Mouse (Mus musculus) forebrain, embryonic 10.5 days (tissue): ENCODE data around the gene Gm45713. TPM values are rescaled to one million over a fixed set of nuclear protein-coding genes. Genes with fewer than 3 reads are reported as not detected.

Experiments used
- DNase-seq: peaks from one replicate; pipeline ENCODE4 v3.0.0-alpha.2; 2017; ENCODE audit warnings: low spot score; ENCODE audit errors: extremely low spot score
- H3K27ac ChIP-seq: fragments of 300-500 bp; sonication (generic); 2 replicates; pipeline ENCODE4 v1.5.1; 2016; ENCODE audit warnings: mild to moderate bottlenecking
- H3K27me3 ChIP-seq: fragments of 300-500 bp; sonication (generic); 2 replicates; pipeline ENCODE4 v1.6.1; 2016; ENCODE audit warnings: mild to moderate bottlenecking; ENCODE audit not compliant: poor library complexity, severe bottlenecking
- H3K36me3 ChIP-seq: fragments of 300-500 bp; sonication (generic); replicated peaks from 2 replicates; pipeline ENCODE4 v1.6.1; 2016; ENCODE audit warnings: mild to moderate bottlenecking, moderate library complexity
- H3K4me1 ChIP-seq: fragments of 300-500 bp; sonication (generic); 2 replicates; pipeline ENCODE4 v1.6.1; 2016
- H3K4me3 ChIP-seq: fragments of 300-500 bp; sonication (generic); 2 replicates; pipeline ENCODE4 v1.5.1; 2016; ENCODE audit warnings: mild to moderate bottlenecking, moderate library complexity
- H3K9me3 ChIP-seq: fragments of 300-500 bp; sonication (generic); 2 replicates; pipeline ENCODE4 v1.6.1; 2016; ENCODE audit warnings: mild to moderate bottlenecking, moderate library complexity
- WGBS: fragments of 180-500 bp; shearing (Covaris S2); methylation state at CpG from one replicate; pipeline ENCODE4 v1.1.7; 2016; 5-methylcytosine and 5-hydroxymethylcytosine counted together
- polyA plus RNA-seq: library from polyadenylated mRNA; unstranded; fragments of >200 nt; fragmentation: Nextera tagmentation; extraction: Ambion mirVana; gene quantifications from 2 replicates; pipeline ENCODE4 v1.2.1, GENCODE M21; 2016

The Gm45713 gene
- polyA plus RNA-seq, 1 experiment from 2014 or later = 0.11 TPM

DNA sequence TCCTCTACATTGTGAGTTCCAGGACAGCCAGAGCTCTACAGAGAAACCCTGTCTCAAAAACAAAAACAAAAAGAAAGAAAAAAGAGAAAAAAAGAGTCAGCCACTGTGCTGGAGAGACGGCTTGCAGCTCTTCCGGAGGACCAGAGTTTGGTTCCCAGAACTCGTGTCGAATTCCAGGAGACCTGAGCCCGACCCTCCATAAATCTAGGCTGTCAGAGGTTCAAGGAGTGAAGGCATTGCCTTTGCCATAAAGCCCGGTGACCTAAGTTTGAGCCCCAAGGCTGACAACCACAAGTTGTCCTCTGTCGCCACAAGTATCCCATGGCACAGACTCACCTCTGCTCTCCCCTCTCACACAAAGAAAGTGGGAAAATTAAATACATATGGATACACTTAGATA, 41.9 kb downstream of the Gm45713 start:
- Histone ChIP-seq H3K9me3 (no peaks in the 10 kb centered on the region), H3K27ac (peak overlapping the region; percentile 17; the same call in 1 of the 2 replicates), H3K4me3 (no peak overlapping the region), H3K27me3 (peaks cover 5% of the 10 kb centered on the region; the same call in 1 of the 2 replicates), H3K36me3 (peaks cover 8% of the 10 kb centered on the region; the same call in 1 of the 2 replicates), H3K4me1 (peaks cover 56% of the 10 kb centered on the region)
- WGBS = 73% methylated on average over 7 of the region's 7 CpGs
- DNase-seq = no peak

DNA sequence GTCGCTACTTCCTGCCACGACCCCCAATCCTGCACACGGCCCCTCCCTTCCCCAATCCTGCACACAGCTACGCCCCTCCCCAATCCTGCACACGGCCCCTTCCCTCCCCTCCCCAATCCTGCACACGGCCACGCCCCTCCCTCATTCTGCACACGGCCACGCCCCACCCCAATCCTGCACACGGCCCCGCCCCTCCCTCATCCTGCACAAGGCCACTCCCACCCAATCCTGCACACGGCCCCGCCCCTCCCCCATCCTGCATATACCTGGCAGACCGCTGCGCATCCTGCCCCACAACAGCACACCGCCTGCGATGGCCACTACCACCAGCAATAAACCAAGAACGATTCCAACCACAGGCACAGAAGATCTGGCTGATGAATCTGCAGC, 42.5 kb downstream of the Gm45713 start:
- DNase-seq = peak; percentile 29

GRCm38 (mm10) chr7:45092828-45093515, 43.1 kb downstream of the Gm45713 start:
- Histone ChIP-seq H3K4me1 (peaks cover 56% of the 10 kb centered on the region), H3K27ac (peak overlapping the region; percentile 64), H3K27me3 (peaks cover 5% of the 10 kb centered on the region; the same call in 1 of the 2 replicates), H3K9me3 (no peaks in the 10 kb centered on the region), H3K4me3 (peak overlapping the region; percentile 22; the same call in 1 of the 2 replicates), H3K36me3 (peaks cover 16% of the 10 kb centered on the region)
- no peak for DNase-seq
- whole genome bisulfite sequencing = 63% methylated on average over 12 of the region's 12 CpGs

More for the DNA sequence above, 42.5 kb downstream of the Gm45713 start:
- WGBS = 35% methylated on average over 18 of the region's 18 CpGs
- Histone ChIP-seq H3K36me3 (peaks cover 11% of the 10 kb centered on the region), H3K27ac (peak overlapping the region; percentile 64), H3K4me1 (peaks cover 56% of the 10 kb centered on the region), H3K9me3 (no peaks in the 10 kb centered on the region), H3K27me3 (peaks cover 5% of the 10 kb centered on the region; the same call in 1 of the 2 replicates), H3K4me3 (0 out of 2 replicates have a peak overlapping the region, but pooled peaks have one; percentile 22)

- H3K27ac ChIP-seq = peak within 1 kb of the TSS; percentile 88
- WGBS = 0% methylated on average over 16 of the region's 16 CpGs
- peaks cover 51% of the 10 kb centered on the region for H3K4me1 ChIP-seq
- peaks cover 5% of the 10 kb centered on the region; the same call in 1 of the 2 replicates for H3K27me3 ChIP-seq
- peaks cover 26% of the 10 kb centered on the region for H3K36me3 ChIP-seq
- H3K4me3 ChIP-seq = peak within 1 kb of the TSS; percentile 68
- DNase-seq = peak; percentile 94
- H3K9me3 ChIP-seq = no peaks in the 10 kb centered on the region
These were observed 44.0 kb downstream of the Gm45713 start, which contains the start of gene Rcn3 for GRCm38 (mm10) chr7:45092048-45092447. TSS of gene Rcn3 (minus strand) at chr7:45092221.

- Histone ChIP-seq H3K36me3 (peaks cover 33% of the 10 kb centered on the region), H3K4me3 (peak overlapping the region; percentile 68), H3K9me3 (no peaks in the 10 kb centered on the region), H3K27me3 (peaks cover 5% of the 10 kb centered on the region; the same call in 1 of the 2 replicates), H3K4me1 (peaks cover 51% of the 10 kb centered on the region), H3K27ac (peak overlapping the region; percentile 88)
- no peak for DNase-seq
- 15% methylated on average over 35 of the region's 35 CpGs for WGBS
These were observed 44.7 kb downstream of the Gm45713 start for GRCm38 (mm10) chr7:45091001-45091990.

DNA sequence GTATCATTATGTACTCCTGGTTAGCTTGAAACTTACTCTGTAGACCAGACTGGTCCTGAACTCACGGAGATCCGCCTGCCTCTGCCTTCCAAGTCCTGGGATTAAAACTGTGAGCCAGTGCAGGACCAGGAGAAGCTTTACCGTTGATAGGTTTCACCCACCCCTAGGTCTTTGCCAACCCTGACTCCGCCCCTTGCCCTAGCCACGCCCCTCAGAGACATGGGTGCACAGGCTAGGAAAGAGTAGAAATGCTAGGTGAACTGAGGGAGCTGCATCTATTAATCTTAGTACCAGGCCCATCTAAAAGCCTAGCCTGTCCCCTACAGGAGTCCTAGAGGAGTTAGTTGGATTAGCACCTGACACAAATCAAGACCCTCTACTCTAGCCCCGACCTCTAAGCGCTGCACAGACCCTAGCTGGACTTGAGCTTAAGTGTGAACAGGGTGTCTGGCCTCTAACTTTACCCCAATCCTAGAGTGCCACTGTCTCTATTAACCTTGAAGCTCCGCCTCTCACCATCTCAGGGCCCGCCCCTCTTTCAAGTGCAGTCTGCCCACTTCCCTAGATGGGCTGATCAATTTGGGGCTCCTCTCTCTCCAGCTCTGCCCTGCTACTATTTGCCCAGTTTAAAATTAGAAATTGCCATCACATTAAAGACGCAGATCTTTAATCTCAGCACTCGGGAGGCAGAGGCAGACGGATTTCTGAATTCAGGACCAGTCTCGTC, 45.6 kb downstream of the Gm45713 start:
- Histone ChIP-seq H3K4me1 (peaks cover 49% of the 10 kb centered on the region), H3K36me3 (peaks cover 42% of the 10 kb centered on the region), H3K4me3 (peak overlapping the region; percentile 68; the same call in 1 of the 2 replicates), H3K9me3 (no peaks in the 10 kb centered on the region), H3K27me3 (peaks cover 5% of the 10 kb centered on the region; the same call in 1 of the 2 replicates), H3K27ac (no peak overlapping the region; the same call in 1 of the 2 replicates)
- DNase-seq = no peak
- WGBS = 81% methylated on average over 13 of the region's 13 CpGs

DNA sequence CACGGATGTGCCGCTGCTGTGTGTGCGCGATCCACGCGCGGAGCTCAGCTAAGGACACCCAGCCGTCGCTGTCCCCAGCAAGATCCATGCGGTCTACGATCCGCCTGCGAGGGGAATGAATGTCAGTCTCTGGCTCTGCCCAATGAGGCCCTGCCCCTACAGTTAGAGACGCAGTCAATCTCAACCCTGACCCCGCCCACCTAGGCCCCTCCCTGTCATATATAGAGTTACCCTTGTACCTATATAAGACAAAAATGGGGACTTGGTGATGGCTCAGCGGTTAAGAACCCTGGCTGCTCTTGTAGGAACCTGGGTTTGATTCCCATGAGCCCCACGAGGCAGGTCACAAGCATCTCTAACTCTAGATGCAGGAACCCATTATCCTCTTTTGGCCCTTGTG, 47.4 kb downstream of the Gm45713 start:
- Histone ChIP-seq H3K4me1 (peaks cover 35% of the 10 kb centered on the region), H3K27ac (no peak overlapping the region), H3K36me3 (peaks cover 58% of the 10 kb centered on the region), H3K4me3 (no peak overlapping the region), H3K27me3 (peaks cover 5% of the 10 kb centered on the region; the same call in 1 of the 2 replicates), H3K9me3 (no peaks in the 10 kb centered on the region)
- DNase-seq = no peak
- 91% methylated on average over 17 of the region's 17 CpGs for WGBS

- peaks cover 17% of the 10 kb centered on the region for H3K4me1 ChIP-seq
- no peak for DNase-seq
- peaks cover 72% of the 10 kb centered on the region for H3K36me3 ChIP-seq
- 73% methylated on average over 4 of the region's 4 CpGs for WGBS
- H3K9me3 ChIP-seq = no peaks in the 10 kb centered on the region
- no peak overlapping the region for H3K4me3 ChIP-seq
- no peak overlapping the region for H3K27ac ChIP-seq
- peaks cover 1% of the 10 kb centered on the region; the same call in 1 of the 2 replicates for H3K27me3 ChIP-seq
These were observed 49.9 kb downstream of the Gm45713 start for GRCm38 (mm10) chr7:45086084-45086483.

DNA sequence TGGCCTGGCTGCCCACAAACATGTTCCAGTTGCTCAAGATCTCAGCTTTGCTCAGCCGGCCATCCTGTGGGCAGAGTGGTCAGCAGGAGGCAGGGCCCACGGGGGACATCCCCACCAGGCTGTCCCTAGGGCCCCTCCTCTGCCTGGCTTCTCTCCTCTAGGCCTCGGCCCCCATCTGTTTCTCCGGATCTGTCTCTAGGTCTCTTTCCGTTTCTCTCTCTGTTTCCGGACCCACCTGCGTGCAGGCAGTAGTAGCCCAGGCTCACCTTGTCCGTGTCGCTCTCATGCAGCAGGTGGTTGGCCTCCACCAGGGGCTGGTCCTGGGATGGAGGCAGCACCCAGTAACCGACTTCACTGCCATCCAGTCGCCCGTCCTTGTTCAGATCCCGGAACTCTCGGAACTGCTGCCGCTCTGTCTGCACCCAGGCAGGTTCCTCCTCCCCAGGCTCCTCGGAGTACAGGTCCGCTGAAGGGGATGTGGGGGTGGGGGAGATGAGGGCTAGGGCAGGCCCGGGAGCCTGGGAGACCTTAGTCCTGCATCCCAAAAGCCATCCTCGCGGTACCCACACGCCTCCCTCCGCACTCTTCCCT, 52.6 kb downstream of the Gm45713 start:
- peaks cover 59% of the 10 kb centered on the region for H3K36me3 ChIP-seq

DNA sequence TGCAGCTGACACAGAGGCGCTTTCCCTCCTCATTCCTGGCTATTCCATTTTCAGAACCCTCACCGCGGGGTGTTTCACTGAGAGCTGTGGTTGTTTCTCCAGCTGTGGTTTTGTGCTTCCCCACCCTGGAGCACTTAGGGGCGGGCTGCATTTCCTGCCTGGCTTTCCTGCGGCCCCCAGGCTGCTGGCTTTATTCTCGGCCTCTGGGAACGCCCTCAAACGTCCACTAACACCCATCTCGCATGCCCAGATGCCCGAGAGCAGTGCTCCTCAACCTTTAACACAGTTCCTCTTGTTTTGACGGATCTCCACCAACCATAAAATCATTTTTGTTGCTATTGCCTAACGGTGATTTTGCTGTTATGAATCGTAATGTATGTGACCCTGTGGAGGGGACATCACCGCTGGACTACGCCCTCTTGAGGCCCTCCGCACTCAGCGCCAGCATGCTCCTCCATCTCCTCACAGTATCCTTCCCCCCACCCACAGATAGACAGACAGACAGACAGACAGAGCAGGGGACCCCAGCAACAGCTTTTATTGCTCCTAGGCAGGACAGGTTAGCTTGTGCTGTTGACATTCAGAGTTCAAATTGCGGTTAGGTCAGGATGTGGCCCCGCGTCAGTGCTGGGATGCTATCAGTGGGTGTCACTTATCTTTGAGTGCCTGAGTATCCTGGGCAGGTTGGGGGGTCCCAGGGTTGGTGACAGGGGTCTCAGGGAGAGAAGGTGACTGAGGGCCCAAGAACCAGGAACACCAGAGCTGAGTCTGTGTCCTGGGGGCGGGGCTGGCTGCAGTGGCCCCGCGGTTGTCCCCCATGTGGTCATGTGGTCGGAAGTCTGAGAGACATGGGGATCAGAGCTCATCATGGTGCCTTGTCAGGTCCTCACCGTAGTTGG, 53.4 kb downstream of the Gm45713 start:
- 0 out of 2 replicates have a peak overlapping the region, but pooled peaks have one; percentile 26 for H3K27ac ChIP-seq
- DNase-seq = no peak
- H3K27me3 ChIP-seq = no peaks in the 10 kb centered on the region
- WGBS = 75% methylated on average over 25 of the region's 25 CpGs
- H3K9me3 ChIP-seq = no peaks in the 10 kb centered on the region
- H3K36me3 ChIP-seq = peaks cover 55% of the 10 kb centered on the region
- peaks cover 13% of the 10 kb centered on the region; the same call in 1 of the 2 replicates for H3K4me1 ChIP-seq
- no peak overlapping the region for H3K4me3 ChIP-seq

More for the DNA sequence above, 52.6 kb downstream of the Gm45713 start:
- Histone ChIP-seq H3K4me1 (peaks cover 13% of the 10 kb centered on the region; the same call in 1 of the 2 replicates), H3K9me3 (no peaks in the 10 kb centered on the region), H3K27me3 (no peaks in the 10 kb centered on the region), H3K4me3 (0 out of 2 replicates have a peak overlapping the region, but pooled peaks have one; percentile 2), H3K27ac (0 out of 2 replicates have a peak overlapping the region, but pooled peaks have one; percentile 26)
- WGBS = 91% methylated on average over 22 of the region's 22 CpGs
- DNase-seq = no peak

DNA sequence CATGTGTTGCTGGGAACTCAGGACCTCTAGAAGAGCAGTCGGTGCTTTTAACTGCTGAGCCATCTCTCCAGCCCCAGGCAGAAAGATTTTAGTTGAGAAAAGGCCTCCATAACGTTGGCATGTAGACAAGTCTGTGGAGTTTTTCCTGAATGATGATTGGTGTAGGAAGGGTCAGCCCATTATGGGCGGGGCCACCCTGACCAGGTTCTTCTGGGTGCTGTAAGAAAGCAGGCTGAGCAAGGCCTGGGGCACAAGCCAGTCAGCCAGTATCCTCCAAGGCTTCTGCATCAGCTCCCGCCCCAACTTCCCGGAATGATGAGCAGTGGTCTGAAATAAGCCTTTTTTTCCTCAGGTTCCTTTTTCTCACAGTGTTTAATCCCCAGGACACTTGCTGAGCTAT, 55.0 kb downstream of the Gm45713 start:
- DNase-seq = no peak
- WGBS = 40% methylated on average over 5 of the region's 5 CpGs
- H3K36me3 ChIP-seq = peaks cover 55% of the 10 kb centered on the region

More for the DNA sequence above, 55.0 kb downstream of the Gm45713 start:
- H3K4me3 ChIP-seq = no peak overlapping the region
- no peak overlapping the region for H3K27ac ChIP-seq
- no peaks in the 10 kb centered on the region for H3K27me3 ChIP-seq
- no peaks in the 10 kb centered on the region for H3K9me3 ChIP-seq
- H3K4me1 ChIP-seq = peaks cover 13% of the 10 kb centered on the region; the same call in 1 of the 2 replicates
